In the genomic region with DNA sequence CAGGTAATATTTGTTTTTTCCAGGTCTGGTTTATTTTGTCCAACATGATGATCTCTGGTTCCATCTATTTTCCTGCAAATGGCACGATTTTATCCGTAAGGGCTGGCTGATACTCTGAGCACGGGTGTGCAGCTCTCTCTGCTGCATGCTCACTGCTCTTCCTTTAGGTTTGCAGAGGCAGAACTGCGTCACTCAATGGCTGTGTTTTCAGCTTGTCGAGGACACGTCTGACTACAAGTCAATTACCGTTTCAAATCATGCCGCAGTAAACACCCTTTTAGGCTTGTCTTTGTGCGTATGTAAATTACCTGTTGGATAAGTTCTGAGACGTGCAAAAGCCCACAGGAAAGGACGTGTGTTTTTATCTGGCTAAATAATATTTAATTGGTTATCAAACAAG, we compare ENCODE assay signal across 18 mouse cellular contexts. TPM values are rescaled to one million over a fixed set of nuclear protein-coding genes. Genes with fewer than 3 reads are reported as not detected.
"Had no signal": no experiment of that assay in that cellular context is flagged by ENCODE, and none has a peak within 500 bp of the region (broad histone marks: within the 10 kb centered on the region; RNA-seq: fewer than 3 reads in every experiment).

No protein-coding gene starts in this region.

- H3K9ac ChIP-seq: kidney, embryonic 15.5 days; limb, embryonic 13.5 days; liver, embryonic 12.5 days; liver, embryonic 15.5 days; lung, embryonic 15.5 days; midbrain, embryonic 12.5 days had no signal

- H3K9me3 ChIP-seq: kidney, embryonic 15.5 days; limb, embryonic 10.5 days; limb, embryonic 13.5 days; liver, embryonic 12.5 days; liver, embryonic 15.5 days; lung, embryonic 15.5 days; megakaryocyte, embryonic 14.5 days; midbrain, embryonic 12.5 days had no signal

- H3K36me3 ChIP-seq: kidney, embryonic 15.5 days; limb, embryonic 10.5 days; limb, embryonic 13.5 days; liver, embryonic 12.5 days; liver, embryonic 15.5 days; lung, embryonic 15.5 days; midbrain, embryonic 12.5 days had no signal

- H3K27me3 ChIP-seq: limb, embryonic 13.5 days; liver, embryonic 12.5 days; liver, embryonic 15.5 days; lung, embryonic 15.5 days had no signal

- H3K27ac ChIP-seq: kidney, embryonic 15.5 days; limb, embryonic 10.5 days; limb, embryonic 13.5 days; liver, embryonic 12.5 days; liver, embryonic 15.5 days; lung, embryonic 15.5 days; midbrain, embryonic 12.5 days had no signal

- ATAC-seq: liver, embryonic 12.5 days had no signal

- H3K4me2 ChIP-seq: kidney, embryonic 15.5 days; limb, embryonic 13.5 days; liver, embryonic 12.5 days; liver, embryonic 15.5 days; lung, embryonic 15.5 days; midbrain, embryonic 12.5 days had no signal

- H3K4me1 ChIP-seq: kidney, embryonic 15.5 days; limb, embryonic 10.5 days; limb, embryonic 13.5 days; liver, embryonic 12.5 days; liver, embryonic 15.5 days; lung, embryonic 15.5 days; megakaryocyte, embryonic 14.5 days; midbrain, embryonic 12.5 days had no signal

- H3K4me3 ChIP-seq: kidney, embryonic 15.5 days; limb, embryonic 10.5 days; limb, embryonic 13.5 days; liver, embryonic 12.5 days; liver, embryonic 15.5 days; lung, embryonic 15.5 days; megakaryocyte, embryonic 14.5 days; midbrain, embryonic 12.5 days had no signal

- DNase-seq: kidney, adult 8-10 months; kidney, postnatal 10 days; kidney, postnatal 36 days; liver; lung, adult 18-20 months; lung, postnatal 10 days; lung, postnatal 36 days; thymus, adult 18-20 months; thymus, postnatal 36 days had no signal

RNA-seq across cellular contexts. Expression of a gene that starts 49.6 kb away (rescaled TPM):
- polyA plus RNA-seq: liver, embryonic 12.5 days; liver, embryonic 15.5 days; neural tube, embryonic 11.5 days had no signal
